Mouse (Mus musculus): ENCODE results near the gene St6galnac6.

The St6galnac6 gene

GRCm38 (mm10) chr2:32637778-32638281, 38.3 kb downstream of the St6galnac6 start:
- DNase-seq (ENCODE audit: low spot score in 2 of 2): no peak

GRCm38 (mm10) chr2:32639632-32640031, 40.1 kb downstream of the St6galnac6 start:
- DNase-seq (ENCODE audit: low spot score in 2 of 2): no peak

- DNase-seq (ENCODE audit: low spot score in 2 of 2): no peak
Measured at GRCm38 (mm10) chr2:32640550-32641051, 41.1 kb downstream of the St6galnac6 start.

- no peak for DNase-seq (ENCODE audit: low spot score in 2 of 2)
Measured at GRCm38 (mm10) chr2:32641810-32642209, 42.3 kb downstream of the St6galnac6 start.

- DNase-seq (ENCODE audit: low spot score in 2 of 2): no peak
Measured at GRCm38 (mm10) chr2:32642813-32643212, 43.3 kb downstream of the St6galnac6 start.

GRCm38 (mm10) chr2:32644083-32644482, 44.6 kb downstream of the St6galnac6 start:
- no peak for DNase-seq (ENCODE audit: low spot score in 2 of 2)

- no peak for DNase-seq (ENCODE audit: low spot score in 2 of 2)
Measured at GRCm38 (mm10) chr2:32644799-32645475, 45.4 kb downstream of the St6galnac6 start.

GRCm38 (mm10) chr2:32645647-32646046, 46.1 kb downstream of the St6galnac6 start:
- DNase-seq (ENCODE audit: low spot score in 2 of 2): no peak

GRCm38 (mm10) chr2:32646379-32647056, 47.0 kb downstream of the St6galnac6 start, which contains the start of gene Eng:
Gene Eng, plus strand, starts transcription at chr2:32646595.
- DNase-seq (ENCODE audit: low spot score in 2 of 2): no peak

- no peak for DNase-seq (ENCODE audit: low spot score in 2 of 2)
Measured at GRCm38 (mm10) chr2:32647366-32647765, 47.9 kb downstream of the St6galnac6 start.

- no peak for DNase-seq (ENCODE audit: low spot score in 2 of 2)
Measured at GRCm38 (mm10) chr2:32653764-32654163, 54.3 kb downstream of the St6galnac6 start.

GRCm38 (mm10) chr2:32654743-32655393, 55.4 kb downstream of the St6galnac6 start:
- DNase-seq (ENCODE audit: low spot score in 2 of 2): no peak

- no peak for DNase-seq (ENCODE audit: low spot score in 2 of 2)
Measured at GRCm38 (mm10) chr2:32655394-32655744, 55.9 kb downstream of the St6galnac6 start.

GRCm38 (mm10) chr2:32655826-32656225, 56.3 kb downstream of the St6galnac6 start:
- no peak for DNase-seq (ENCODE audit: low spot score in 2 of 2)

- DNase-seq (ENCODE audit: low spot score in 2 of 2): no peak
Measured at GRCm38 (mm10) chr2:32658873-32659272, 59.4 kb downstream of the St6galnac6 start.

GRCm38 (mm10) chr2:32661509-32662107, 62.1 kb downstream of the St6galnac6 start:
- DNase-seq (ENCODE audit: low spot score in 2 of 2): no peak

GRCm38 (mm10) chr2:32662291-32662690, 62.8 kb downstream of the St6galnac6 start:
- no peak for DNase-seq (ENCODE audit: low spot score in 2 of 2)

- DNase-seq (ENCODE audit: low spot score in 2 of 2): no peak
Measured at GRCm38 (mm10) chr2:32665345-32665744, 65.8 kb downstream of the St6galnac6 start.

- no peak for DNase-seq (ENCODE audit: low spot score in 2 of 2)
Measured at GRCm38 (mm10) chr2:32665853-32666252, 66.3 kb downstream of the St6galnac6 start.

GRCm38 (mm10) chr2:32667775-32668174, 68.3 kb downstream of the St6galnac6 start:
- DNase-seq (ENCODE audit: low spot score in 2 of 2): no peak

- DNase-seq (ENCODE audit: low spot score in 2 of 2): no peak
Measured at GRCm38 (mm10) chr2:32668176-32668575, 68.7 kb downstream of the St6galnac6 start.

- DNase-seq (ENCODE audit: low spot score in 2 of 2): no peak
Measured at GRCm38 (mm10) chr2:32669876-32670275, 70.4 kb downstream of the St6galnac6 start.
